Mouse (Mus musculus) WW6 (cell line): ENCODE results near the gene Fam129a.

Experiments used
- DNase-seq: peaks from one replicate; pipeline ENCODE4 v3.0.0-alpha.2; 2013; ENCODE audit warnings: low read depth, low spot score

Fam129a gene

GRCm38 (mm10) chr1:151697901-151698641 lies 127.1 kb downstream of the Fam129a start:
- no peak for DNase-seq

- DNase-seq: no peak
Measured at GRCm38 (mm10) chr1:151699363-151699762, 128.4 kb downstream of the Fam129a start.

GRCm38 (mm10) chr1:151702816-151703215 lies 131.8 kb downstream of the Fam129a start:
- no peak for DNase-seq

- peak; percentile 40 for DNase-seq
Measured at GRCm38 (mm10) chr1:151705723-151706396, 134.9 kb downstream of the Fam129a start.

GRCm38 (mm10) chr1:151706397-151706752 lies 135.4 kb downstream of the Fam129a start:
- no peak for DNase-seq

- DNase-seq: no peak
Measured at GRCm38 (mm10) chr1:151708966-151709733, 138.2 kb downstream of the Fam129a start.

GRCm38 (mm10) chr1:151709734-151710022 lies 138.7 kb downstream of the Fam129a start:
- no peak for DNase-seq

- DNase-seq: no peak
Measured at GRCm38 (mm10) chr1:151710424-151711055, 139.6 kb downstream of the Fam129a start.

- DNase-seq: no peak
Measured at GRCm38 (mm10) chr1:151711062-151711461, 140.1 kb downstream of the Fam129a start.

- peak; percentile 65 for DNase-seq
Measured at GRCm38 (mm10) chr1:151712664-151713063, 141.7 kb downstream of the Fam129a start.

GRCm38 (mm10) chr1:151713622-151714021 lies 142.6 kb downstream of the Fam129a start:
- DNase-seq: no peak

GRCm38 (mm10) chr1:151716024-151716710 lies 145.2 kb downstream of the Fam129a start:
- no peak for DNase-seq

- DNase-seq: no peak
Measured at GRCm38 (mm10) chr1:151717624-151718023, 146.6 kb downstream of the Fam129a start.

GRCm38 (mm10) chr1:151718575-151718974 lies 147.6 kb downstream of the Fam129a start:
- no peak for DNase-seq

GRCm38 (mm10) chr1:151719911-151720310 lies 148.9 kb downstream of the Fam129a start:
- no peak for DNase-seq

- DNase-seq: no peak
Measured at GRCm38 (mm10) chr1:151720566-151720965, 149.6 kb downstream of the Fam129a start.

GRCm38 (mm10) chr1:151721357-151721983 lies 150.5 kb downstream of the Fam129a start:
- DNase-seq: no peak

GRCm38 (mm10) chr1:151723771-151724170 lies 152.8 kb downstream of the Fam129a start:
- no peak for DNase-seq

- DNase-seq: no peak
Measured at GRCm38 (mm10) chr1:151725590-151725989, 154.6 kb downstream of the Fam129a start.

GRCm38 (mm10) chr1:151726358-151726757 lies 155.4 kb downstream of the Fam129a start:
- DNase-seq: no peak

- no peak for DNase-seq
Measured at GRCm38 (mm10) chr1:151728141-151728540, 157.2 kb downstream of the Fam129a start.
